Mouse (Mus musculus): ENCODE measurements around the gene Gm26558.
A peak's percentile ranks its signal among the peaks of the same experiment; 100 is the strongest.

GRCm38 (mm10) chr2:70620225-70620624 is 41.7 kb downstream of the Gm26558 start:
- TF ChIP-seq CTCF (IDR thresholded peaks at IDR 0.05; ENCODE audit: low read depth) (peak; percentile 66), EP300 (IDR thresholded peaks at IDR 0.05; ENCODE audit: low read depth) (no peak)
